In the genomic region with DNA sequence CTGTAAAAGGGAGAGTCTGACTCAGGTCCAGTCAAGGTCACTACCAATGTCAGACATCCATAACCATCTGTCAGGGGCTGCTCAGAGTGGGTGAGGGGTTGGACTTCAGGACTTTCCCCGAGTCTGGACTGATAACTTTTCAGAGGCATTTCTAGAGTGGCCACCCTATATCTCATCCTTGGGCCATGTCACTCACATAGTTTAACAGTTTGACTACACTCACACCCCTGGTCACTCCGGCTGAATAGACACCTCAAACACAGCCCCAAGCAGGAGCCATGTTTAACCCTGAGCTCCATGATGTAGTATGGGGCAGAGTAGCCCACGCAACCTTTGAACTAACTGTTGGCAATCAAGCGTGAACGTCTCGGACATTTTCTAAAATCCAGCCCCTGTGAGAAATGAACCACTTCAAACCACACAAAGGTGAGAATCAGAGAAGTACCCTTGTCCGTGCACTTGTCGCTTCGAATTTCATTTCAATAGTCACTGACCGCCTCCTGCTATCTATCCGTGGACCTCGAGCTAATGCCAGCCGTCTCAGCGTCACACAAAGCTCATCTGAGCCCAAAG, we compare ENCODE assay signal across 8 mouse cellular contexts. TPM values are rescaled to one million over a fixed set of nuclear protein-coding genes. Genes with fewer than 3 reads are reported as not detected.
A peak's percentile ranks its signal among the peaks of the same experiment; 100 is the strongest.
DNase-seq lines count a peak whose midpoint lies in the region; ATAC-seq and TF ChIP-seq lines count a peak whose summit lies in the region.

No protein-coding gene starts in this region.

- peak overlapping the region; percentile 80 for H3K4me2 ChIP-seq in hindbrain, postnatal 0 days (ENCODE audit: low read depth, low read length)
- H3K4me2 ChIP-seq in midbrain, embryonic 16.5 days (ENCODE audit: low read length), result peak overlapping the region; percentile 77

- peak overlapping the region; percentile 94 for H3K4me3 ChIP-seq in cortical plate, adult 2 months (ENCODE audit: insufficient read depth, low read length)
- H3K4me3 ChIP-seq in hindbrain, postnatal 0 days (ENCODE audit: low read length), result peak overlapping the region; percentile 69
- H3K4me3 ChIP-seq in midbrain, embryonic 16.5 days (ENCODE audit: low read depth, low read length), result peak overlapping the region; percentile 62

- H3K9me3 ChIP-seq in hindbrain, postnatal 0 days (ENCODE audit: low read length), result no peaks in the 10 kb centered on the region
- H3K9me3 ChIP-seq in midbrain, embryonic 16.5 days (replicated peaks; ENCODE audit: control insufficient read depth, low read length, poor library complexity, severe bottlenecking), result no peaks in the 10 kb centered on the region

- H3K27ac ChIP-seq in cortical plate, adult 2 months (ENCODE audit: insufficient read depth, low read length), result 0 out of 2 replicates have a peak overlapping the region, but pooled peaks have one; percentile 2
- peak overlapping the region; percentile 96 for H3K27ac ChIP-seq in hindbrain, postnatal 0 days
- peak overlapping the region; percentile 93 for H3K27ac ChIP-seq in midbrain, embryonic 16.5 days (ENCODE audit: low read length)

- peaks cover 5% of the 10 kb centered on the region; the same call in 1 of the 2 replicates for H3K4me1 ChIP-seq in cortical plate, adult 2 months (ENCODE audit: control insufficient read depth, insufficient read depth, low read length)
- H3K4me1 ChIP-seq in hindbrain, postnatal 0 days (ENCODE audit: insufficient read depth, low read length), result peaks cover 13% of the 10 kb centered on the region; the same call in 1 of the 2 replicates
- H3K4me1 ChIP-seq in midbrain, embryonic 16.5 days (ENCODE audit: control insufficient read depth, insufficient read depth, low read length), result peaks cover 17% of the 10 kb centered on the region

- H3K9ac ChIP-seq in hindbrain, postnatal 0 days (replicated peaks; ENCODE audit: low read length), result peak overlapping the region; percentile 79
- H3K9ac ChIP-seq in midbrain, embryonic 16.5 days (ENCODE audit: low read depth, low read length), result peak overlapping the region; percentile 78

- H3K36me3 ChIP-seq in hindbrain, postnatal 0 days (ENCODE audit: insufficient read depth, low read length), result peaks cover 10% of the 10 kb centered on the region; the same call in 1 of the 2 replicates
- H3K36me3 ChIP-seq in midbrain, embryonic 16.5 days (ENCODE audit: control insufficient read depth, insufficient read depth, low read length), result peaks cover 11% of the 10 kb centered on the region

- no peak for TF ChIP-seq CTCF in cortical plate, adult 2 months (IDR thresholded peaks at IDR 0.05; ENCODE audit: extremely low read depth, insufficient read depth, low read length)
- no peak for TF ChIP-seq CTCF in hindbrain, postnatal 0 days (IDR thresholded peaks at IDR 0.05; ENCODE audit: low read depth)

- DNase-seq in kidney, adult 11 months, result peak; percentile 59
- DNase-seq in kidney, postnatal 25 days, result no peak
- no peak for DNase-seq in hindbrain, postnatal 0 days (ENCODE audit: low spot score)
- DNase-seq in yolk sac, embryonic 10.5 days (ENCODE audit: low spot score), result no peak
- DNase-seq in left cerebral cortex, postnatal 36 days (ENCODE audit: low spot score in 2 of 2), result no peak
- no peak for DNase-seq in left cerebral cortex, adult 8-10 months (ENCODE audit: low spot score in 2 of 2)

- ATAC-seq in hindbrain, postnatal 0 days, result no peak; the same call in 1 of the 2 replicates
- no peak for ATAC-seq in midbrain, embryonic 16.5 days

- TF ChIP-seq POLR2A in cortical plate, adult 2 months (IDR thresholded peaks at IDR 0.05; ENCODE audit: extremely low read depth, insufficient read depth, low read length), result no peak

- intact Hi-C loops in left cerebral cortex, postnatal 36 days (cut with DNase I), result no loop called here

- 3% methylated on average over 14 of the region's 14 CpGs for WGBS in hindbrain, postnatal 0 days
- WGBS in midbrain, embryonic 16.5 days, result 6% methylated on average over 14 of the region's 14 CpGs

- no peaks in the 10 kb centered on the region for H3K27me3 ChIP-seq in hindbrain, postnatal 0 days (ENCODE audit: insufficient read depth, low read length)
- H3K27me3 ChIP-seq in midbrain, embryonic 16.5 days (ENCODE audit: control insufficient read depth, insufficient read depth, low read depth, low read length), result no peaks in the 10 kb centered on the region

RNA-seq across cellular contexts. Expression of a gene that starts 0.6 kb away (rescaled TPM):
- polyA plus RNA-seq in cortical plate, adult 2 months (2012; rRNA removed), result 76.5 and 79.2 TPM in 2 replicates
- 50.0 and 63.1 TPM in 2 replicates for total RNA-seq in hindbrain, postnatal 0 days (2014; rRNA removed)
- 62.9 and 64.8 TPM in 2 replicates for polyA plus RNA-seq in hindbrain, postnatal 0 days (2015; fragmentation: Nextera tagmentation; extraction: Ambion mirVana)
- 62.2 and 63.5 TPM in 2 replicates for polyA plus RNA-seq in midbrain, embryonic 16.5 days (2015; fragmentation: Nextera tagmentation; extraction: Ambion mirVana)
- 10 to 100 TPM; 33.3 to 36.4 TPM for total RNA-seq in left cerebral cortex, postnatal 36 days (2021)
- 10 to 100 TPM; 31.4 to 37.3 (median 34.6) TPM for total RNA-seq in left cerebral cortex, adult 8-10 months (2022)

RNA-seq across cellular contexts. Expression of a gene that starts 5.7 kb away (rescaled TPM):
- 29.2 and 29.9 TPM in 2 replicates for polyA plus RNA-seq in cortical plate, adult 2 months (2012; rRNA removed)
- total RNA-seq in hindbrain, postnatal 0 days (2014; rRNA removed), result 27.0 and 32.1 TPM in 2 replicates
- 54.3 and 54.7 TPM in 2 replicates for polyA plus RNA-seq in hindbrain, postnatal 0 days (2015; fragmentation: Nextera tagmentation; extraction: Ambion mirVana)
- polyA plus RNA-seq in midbrain, embryonic 16.5 days (2015; fragmentation: Nextera tagmentation; extraction: Ambion mirVana), result 18.0 and 25.3 TPM in 2 replicates
- total RNA-seq in left cerebral cortex, postnatal 36 days (2021), result 10 to 100 TPM; 23.5 to 29.8 TPM
- 10 to 100 TPM; 16.8 to 25.2 (median 19.0) TPM for total RNA-seq in left cerebral cortex, adult 8-10 months (2022)

RNA-seq across cellular contexts. Expression of a gene that starts 6.4 kb away (rescaled TPM):
- polyA plus RNA-seq in cortical plate, adult 2 months (2012; rRNA removed), result 0.26 and 0.61 TPM in 2 replicates
- 1.2 and 1.5 TPM in 2 replicates for total RNA-seq in hindbrain, postnatal 0 days (2014; rRNA removed)
- polyA plus RNA-seq in hindbrain, postnatal 0 days (2015; fragmentation: Nextera tagmentation; extraction: Ambion mirVana), result 0.33 and 0.58 TPM in 2 replicates
- polyA plus RNA-seq in midbrain, embryonic 16.5 days (2015; fragmentation: Nextera tagmentation; extraction: Ambion mirVana), result 0.45 and 0.52 TPM in 2 replicates
- 1 to 10 TPM; 1.4 to 1.5 TPM for total RNA-seq in left cerebral cortex, postnatal 36 days (2021)
- 1 to 10 TPM; 1.4 to 3.2 (median 1.5) TPM for total RNA-seq in left cerebral cortex, adult 8-10 months (2022)

RNA-seq across cellular contexts. Expression of a gene that starts 12.9 kb away (rescaled TPM):
- 38.2 and 48.5 TPM in 2 replicates for polyA plus RNA-seq in cortical plate, adult 2 months (2012; rRNA removed)
- total RNA-seq in hindbrain, postnatal 0 days (2014; rRNA removed), result 54.5 and 75.5 TPM in 2 replicates
- 13.2 TPM in 2 replicates for polyA plus RNA-seq in hindbrain, postnatal 0 days (2015; fragmentation: Nextera tagmentation; extraction: Ambion mirVana)
- 18.5 and 21.6 TPM in 2 replicates for polyA plus RNA-seq in midbrain, embryonic 16.5 days (2015; fragmentation: Nextera tagmentation; extraction: Ambion mirVana)
- 10 to 100 TPM; 21.2 to 36.6 TPM for total RNA-seq in left cerebral cortex, postnatal 36 days (2021)
- 10 to 100 TPM; 23.4 to 29.1 (median 24.5) TPM for total RNA-seq in left cerebral cortex, adult 8-10 months (2022)

RNA-seq across cellular contexts. Expression of a gene that starts 29.6 kb away (rescaled TPM):
- polyA plus RNA-seq in cortical plate, adult 2 months (2012; rRNA removed), result 108 and 119 TPM in 2 replicates
- total RNA-seq in hindbrain, postnatal 0 days (2014; rRNA removed), result 39.8 and 64.1 TPM in 2 replicates
- 14.6 and 15.8 TPM in 2 replicates for polyA plus RNA-seq in hindbrain, postnatal 0 days (2015; fragmentation: Nextera tagmentation; extraction: Ambion mirVana)
- polyA plus RNA-seq in midbrain, embryonic 16.5 days (2015; fragmentation: Nextera tagmentation; extraction: Ambion mirVana), result 15.2 and 16.7 TPM in 2 replicates
- total RNA-seq in left cerebral cortex, postnatal 36 days (2021), result 10 to 100 TPM; 73.7 to 86.7 TPM
- total RNA-seq in left cerebral cortex, adult 8-10 months (2022), result 10 to 100 TPM; 59.9 to 86.5 (median 78.9) TPM

Comparison
In these comparisons a context has a peak if more than half of its experiments do, and no peak if none do; other contexts are left out.
1. H3K27ac ChIP-seq: peak in every context shown above with its lines; median percentile 96 in hindbrain, postnatal 0 days; 93 in midbrain, embryonic 16.5 days; 2 in cortical plate, adult 2 months.